Mouse (Mus musculus) urinary bladder, postnatal 4 days (tissue): ENCODE results near the gene Tiam2.
"Not testable (repeated sequence)": the region's sequence is repeated elsewhere in the genome, so short reads cannot be mapped to it uniquely, and the experiment has no call there.

ENCODE experiments used
- DNase-seq, 2 experiments: peaks; one replicate each; pipeline ENCODE4 v3.0.0; 2021 to 2022; ENCODE audit warnings: low spot score in 2 of 2

Gene Tiam2

DNA sequence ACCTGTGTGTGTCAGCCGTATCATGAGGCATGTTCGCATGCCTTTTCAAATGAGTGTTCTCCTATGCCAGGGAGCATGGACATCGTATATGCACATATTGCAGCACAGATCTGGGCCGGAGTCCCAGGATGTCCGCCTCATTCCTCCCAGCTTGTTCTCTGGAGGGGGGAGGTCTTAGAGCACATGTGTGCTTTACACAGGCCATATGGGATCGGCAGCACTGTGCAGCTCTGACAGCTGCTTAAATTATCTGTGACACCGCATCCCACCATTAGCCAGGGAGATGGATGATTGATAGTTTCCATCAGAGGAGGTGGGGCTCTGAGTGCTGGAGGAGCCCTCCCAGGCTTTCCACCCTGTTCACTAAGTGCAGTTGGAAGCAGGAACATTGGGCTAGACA, 12.4 kb downstream of the Tiam2 start:
- no peak for DNase-seq

DNA sequence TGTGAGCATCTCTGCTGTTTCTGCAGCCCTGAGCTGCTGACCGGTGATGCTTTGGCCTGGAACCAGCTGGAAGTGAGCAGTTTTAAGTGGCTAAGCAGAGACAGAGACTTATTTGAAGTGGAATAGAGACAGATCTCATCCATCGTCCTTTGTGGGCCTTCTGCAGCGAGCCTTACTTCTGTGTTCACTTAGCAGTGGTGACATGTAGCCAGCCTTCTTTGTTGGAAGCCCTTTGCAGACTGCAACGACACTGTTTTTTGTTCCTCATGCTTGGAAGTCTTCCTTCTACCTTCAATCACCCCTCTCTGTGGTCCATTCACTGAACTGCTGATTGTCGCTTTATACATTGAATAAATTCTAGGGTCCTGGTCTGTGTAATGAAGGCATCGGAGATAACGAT, 18.5 kb downstream of the Tiam2 start:
- DNase-seq: no peak

DNA sequence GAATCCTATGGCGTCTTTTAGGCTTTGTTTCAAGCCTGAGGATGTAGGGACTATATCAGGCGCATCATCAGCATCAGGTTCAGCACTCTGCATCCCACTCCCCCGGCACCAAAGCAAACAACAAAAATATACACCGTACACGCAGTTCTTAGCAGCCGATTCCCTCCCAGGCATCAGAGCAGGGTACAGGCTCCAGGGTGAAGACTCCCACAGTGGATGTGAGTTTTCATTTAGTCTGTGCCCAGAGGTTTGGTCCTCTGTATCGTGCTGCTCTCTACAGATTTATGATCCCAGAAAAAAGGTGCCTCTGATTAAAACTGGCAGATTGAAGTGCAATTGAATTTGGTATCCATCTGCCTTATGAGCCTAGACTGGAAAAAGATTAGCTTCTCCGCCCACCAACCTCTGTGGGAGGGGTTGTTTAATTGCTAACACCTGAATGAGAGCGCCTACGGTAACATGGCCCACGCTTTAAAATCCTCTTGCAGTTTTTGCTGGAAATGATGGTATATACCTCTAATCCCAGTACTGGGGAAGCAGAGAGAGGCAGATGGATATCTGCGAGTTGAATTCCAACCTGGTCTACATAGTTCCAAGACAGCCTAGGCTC, 19.0 kb downstream of the Tiam2 start:
- DNase-seq: no peak

DNA sequence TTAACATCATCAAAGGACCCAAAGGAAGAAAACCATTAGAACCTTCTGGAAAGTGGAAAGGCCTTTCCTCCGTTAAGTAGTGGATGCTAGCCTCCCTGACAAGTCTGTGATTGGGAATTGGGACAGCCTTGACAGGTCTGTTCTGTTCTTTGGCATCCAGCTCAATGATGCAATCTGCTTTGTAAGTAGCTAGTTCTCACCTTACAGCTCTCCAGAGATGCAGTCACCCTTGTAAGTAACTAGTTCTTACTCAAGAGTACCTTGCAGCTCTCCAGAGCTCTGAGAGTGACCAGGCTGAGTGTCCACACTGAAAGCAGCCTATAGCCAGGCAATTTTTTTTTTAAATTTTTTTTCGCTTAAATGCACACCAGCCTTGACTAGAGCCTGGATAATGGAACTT, 21.4 kb downstream of the Tiam2 start:
- DNase-seq: no peak

DNA sequence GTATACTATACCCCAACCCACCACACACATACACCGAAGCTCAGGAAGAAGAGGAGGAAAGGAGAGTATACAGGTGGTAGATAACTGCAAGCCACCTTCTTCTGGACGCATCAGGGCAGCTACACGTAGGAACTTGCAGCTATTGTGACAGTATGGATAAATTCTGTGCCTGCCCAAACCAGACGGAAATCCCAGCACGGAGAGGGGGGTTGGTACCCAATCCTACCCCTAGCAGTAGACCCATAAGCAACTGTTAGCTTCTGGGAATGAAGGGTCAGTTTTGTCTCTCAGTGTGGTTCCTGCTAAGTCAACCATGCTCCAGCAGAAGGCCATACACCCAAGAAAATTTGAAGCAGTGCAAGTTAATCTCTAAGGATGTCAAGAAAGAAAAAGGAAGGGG, 23.0 kb downstream of the Tiam2 start:
- DNase-seq: no peak

DNA sequence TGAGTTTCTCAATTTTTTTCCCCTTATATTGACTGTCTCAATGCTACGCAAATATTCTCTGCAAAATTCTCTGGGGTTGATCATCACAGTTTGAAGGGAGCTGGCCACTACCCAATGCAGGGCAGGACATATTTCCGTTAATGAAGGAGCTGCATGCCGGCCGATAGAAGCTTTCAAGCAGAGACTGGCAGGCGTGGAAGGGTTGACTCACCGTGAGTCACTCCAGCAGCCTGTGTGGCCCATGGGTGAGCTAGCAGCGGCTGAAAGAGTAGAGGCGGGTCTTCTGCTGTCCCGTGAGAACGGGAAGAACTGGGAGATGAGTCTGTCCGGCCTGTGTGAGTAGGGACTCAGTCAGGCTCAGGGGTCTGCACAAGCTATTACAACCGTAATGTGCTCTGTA, 23.6 kb downstream of the Tiam2 start:
- DNase-seq: no peak

DNA sequence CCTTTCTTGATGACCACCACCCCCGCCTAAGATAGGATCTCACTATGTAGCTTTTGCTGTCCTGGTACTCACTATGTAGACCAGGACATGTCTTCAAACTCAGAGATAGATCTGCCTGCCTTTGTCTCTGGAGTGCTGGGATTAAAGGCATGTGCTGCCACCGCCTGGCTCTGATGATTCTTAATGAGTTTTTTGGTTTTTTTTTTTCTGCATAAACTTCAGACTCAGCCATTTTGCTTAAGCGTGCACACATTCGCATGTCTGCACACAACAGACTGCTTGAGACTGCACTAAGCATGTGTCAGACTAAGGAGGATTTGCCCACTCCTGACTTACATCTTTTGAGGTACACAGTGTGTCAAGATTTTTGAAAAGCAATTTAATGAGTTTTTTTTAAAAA, 24.0 kb downstream of the Tiam2 start:
- no peak for DNase-seq

DNA sequence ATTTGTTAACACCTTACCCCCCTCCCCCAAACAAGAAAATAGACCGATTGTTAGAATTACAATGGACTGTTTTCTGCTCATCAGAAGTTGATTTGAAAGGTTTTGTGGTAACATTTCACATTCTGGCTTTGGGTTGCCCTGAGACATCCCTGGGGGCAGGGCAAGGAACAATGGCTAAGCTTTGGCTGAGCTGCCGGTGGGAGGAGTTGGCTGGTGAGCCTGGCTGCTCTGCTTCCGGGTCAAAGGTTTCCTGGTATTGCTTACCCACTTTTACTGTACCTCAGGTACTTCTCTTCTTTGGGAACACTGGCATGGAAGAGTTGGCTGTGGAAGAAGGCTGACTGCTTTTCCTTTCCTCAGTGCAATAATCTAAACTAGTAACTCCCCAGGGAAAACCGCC, 25.3 kb downstream of the Tiam2 start:
- DNase-seq: no peak

DNA sequence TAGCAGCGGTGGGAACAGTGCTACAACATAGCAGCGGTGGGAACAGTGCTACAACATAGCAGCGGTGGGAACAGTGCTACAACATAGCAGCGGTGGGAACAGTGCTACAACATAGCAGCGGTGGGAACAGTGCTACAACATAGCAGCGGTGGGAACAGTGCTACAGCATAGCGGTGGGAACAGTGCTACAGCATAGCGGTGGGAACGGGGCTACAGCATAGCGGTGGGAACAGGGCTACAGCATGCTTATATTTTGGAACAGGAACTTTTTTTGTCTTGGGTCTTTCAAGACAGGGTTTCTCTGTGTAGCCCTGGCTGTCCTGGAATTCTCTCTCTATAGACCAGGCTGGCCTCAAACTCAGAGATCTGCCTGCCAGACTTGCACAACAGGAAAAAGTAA, 26.8 kb downstream of the Tiam2 start:
- DNase-seq: not testable (repeated sequence)

DNA sequence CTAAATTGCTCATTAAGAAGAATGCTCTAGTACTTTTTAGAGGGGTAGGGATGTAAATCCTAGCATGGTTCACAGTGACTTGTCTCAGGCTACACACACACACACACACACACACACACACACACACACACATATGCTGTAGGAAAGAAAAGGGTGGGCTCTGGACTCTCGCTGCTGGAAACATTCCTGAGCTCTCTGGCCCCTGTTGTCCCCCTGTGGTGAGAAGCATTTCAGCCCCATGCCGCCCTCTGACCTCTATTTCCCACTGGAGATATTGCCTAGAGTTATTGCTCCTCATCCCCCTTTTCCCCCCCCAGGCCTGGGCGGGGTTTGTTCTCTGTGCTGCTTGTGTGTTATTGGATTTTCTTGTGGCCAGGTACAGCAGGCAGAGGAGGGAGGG, 28.5 kb downstream of the Tiam2 start:
- no peak for DNase-seq

DNA sequence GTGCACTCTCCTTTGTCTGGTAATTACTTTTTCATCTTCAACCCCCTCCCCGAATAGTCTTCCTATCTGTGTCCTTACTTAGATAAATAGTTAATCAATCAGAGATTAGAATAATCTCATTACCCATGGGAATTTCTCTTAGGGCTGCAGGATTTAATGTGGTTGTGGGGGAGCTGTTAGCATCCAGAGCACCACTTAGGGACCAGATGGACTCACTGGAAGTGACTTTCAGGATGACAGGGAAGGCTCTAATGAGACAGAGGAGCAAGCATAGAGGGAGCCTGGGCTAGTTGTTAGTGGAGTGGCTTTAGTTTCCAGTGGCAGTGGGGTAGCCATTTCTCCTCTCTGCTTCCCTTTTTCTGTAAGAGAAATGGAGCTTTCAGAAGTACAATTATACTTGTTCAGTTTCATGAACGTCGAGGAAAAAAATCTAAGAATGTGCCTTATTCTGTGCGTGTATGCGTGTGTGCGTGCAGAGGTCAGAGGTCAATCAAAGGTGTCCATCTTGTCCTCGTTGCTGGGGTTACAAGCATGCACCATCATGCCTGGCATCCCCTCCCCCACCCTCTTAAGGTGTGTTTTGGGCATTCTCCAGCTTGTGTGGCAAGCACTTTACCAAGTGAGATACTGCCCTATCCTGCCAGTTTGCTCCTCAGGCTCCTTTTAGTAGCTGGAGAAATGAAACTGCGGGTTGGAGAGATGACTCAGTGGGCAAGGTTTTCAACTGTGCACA, 30.4 kb downstream of the Tiam2 start:
- DNase-seq: no peak

DNA sequence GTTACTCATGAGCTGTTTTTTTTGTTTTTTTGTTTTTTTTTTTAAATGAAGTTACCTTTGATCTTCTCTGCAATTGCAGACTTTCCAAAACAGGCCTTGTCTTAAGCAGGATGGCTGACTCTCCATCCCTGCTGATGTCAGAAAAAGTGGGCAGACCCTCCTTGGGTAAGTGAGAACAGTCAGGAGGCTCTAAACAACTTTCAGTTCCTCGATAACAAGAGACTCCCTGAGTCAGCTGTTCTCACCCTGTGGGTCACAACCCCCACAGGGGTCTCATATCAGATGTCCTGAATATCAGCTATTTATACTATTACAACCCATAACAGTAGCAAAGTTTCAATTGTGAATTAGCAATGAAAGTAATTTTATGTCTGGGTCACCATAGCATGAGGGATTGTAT, 33.9 kb downstream of the Tiam2 start:
- no peak for DNase-seq

DNA sequence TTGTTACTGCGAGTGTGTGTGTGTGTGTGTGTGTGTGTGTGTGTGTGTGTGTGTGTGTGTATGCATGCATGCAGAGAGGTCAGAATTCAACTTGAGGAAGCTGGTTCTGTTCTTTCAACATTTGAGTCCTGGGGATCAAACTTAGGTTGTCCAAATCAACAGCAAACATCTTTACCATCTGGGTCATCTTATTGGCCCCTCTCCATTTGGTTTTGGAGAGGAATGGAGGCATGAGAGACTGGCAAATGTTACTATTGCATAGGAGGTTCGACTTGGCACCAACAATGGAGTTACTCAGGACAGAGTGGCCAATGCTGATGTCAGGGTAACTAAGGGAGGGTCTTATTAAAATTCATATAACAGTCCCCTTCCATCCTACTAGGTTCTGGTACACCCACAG, 35.4 kb downstream of the Tiam2 start:
- DNase-seq: no peak

DNA sequence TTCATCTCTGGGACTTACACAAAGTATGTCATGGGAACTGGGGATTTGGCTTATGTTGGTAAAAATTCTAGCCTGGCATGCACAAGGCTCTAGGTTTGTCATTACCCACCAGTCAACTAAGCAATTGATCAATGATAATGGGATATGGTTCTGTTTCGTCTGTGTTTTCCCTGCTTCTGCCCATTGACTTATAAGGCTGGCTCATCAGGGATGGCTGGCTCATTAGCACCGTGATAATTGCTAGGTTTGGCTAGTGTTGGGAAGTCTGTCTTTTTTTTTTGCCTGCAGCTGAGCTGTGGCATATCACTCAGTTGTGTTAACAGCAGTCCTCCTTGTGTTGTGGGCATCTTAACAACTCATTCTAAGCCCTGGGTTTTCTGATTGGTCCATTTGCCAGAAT, 36.8 kb downstream of the Tiam2 start:
- no peak for DNase-seq

DNA sequence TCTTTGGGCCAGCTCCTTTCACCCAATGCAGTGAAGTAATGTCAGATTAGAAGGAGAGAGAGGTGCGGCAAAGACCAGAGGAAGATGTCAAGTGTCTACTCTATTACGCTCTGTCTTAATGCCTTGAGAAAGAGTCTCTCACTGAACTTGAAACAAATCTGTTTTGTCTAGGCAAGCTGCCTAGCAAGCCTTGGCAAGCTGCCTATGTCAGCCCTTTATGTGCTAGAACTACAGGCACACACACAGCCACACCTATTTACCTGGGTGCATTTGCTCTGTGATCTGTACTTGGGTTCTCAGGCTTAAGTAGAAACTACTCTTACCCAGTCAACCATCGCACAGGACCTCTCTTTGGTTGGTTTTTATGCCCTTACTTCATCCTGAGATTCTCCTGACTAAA, 40.4 kb downstream of the Tiam2 start:
- DNase-seq: no peak

DNA sequence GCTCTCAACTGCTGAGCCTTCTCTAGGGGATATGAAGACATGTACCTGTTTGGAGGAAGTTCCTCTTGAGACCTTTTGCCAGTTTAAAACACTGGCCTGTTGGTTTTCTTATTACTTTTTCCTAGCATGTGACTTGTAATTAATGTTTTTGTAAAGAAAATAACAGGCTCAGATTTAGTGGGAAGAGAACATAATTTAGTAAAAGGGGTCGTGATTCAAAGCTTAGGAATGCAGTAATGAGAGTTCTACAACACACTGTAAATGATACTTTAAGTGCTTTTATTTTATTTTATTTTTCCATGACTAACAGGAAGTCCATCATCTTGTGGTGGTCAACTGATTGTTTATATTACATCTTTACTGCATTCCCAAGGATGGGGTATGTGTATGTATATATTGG, 42.0 kb downstream of the Tiam2 start:
- DNase-seq: no peak

DNA sequence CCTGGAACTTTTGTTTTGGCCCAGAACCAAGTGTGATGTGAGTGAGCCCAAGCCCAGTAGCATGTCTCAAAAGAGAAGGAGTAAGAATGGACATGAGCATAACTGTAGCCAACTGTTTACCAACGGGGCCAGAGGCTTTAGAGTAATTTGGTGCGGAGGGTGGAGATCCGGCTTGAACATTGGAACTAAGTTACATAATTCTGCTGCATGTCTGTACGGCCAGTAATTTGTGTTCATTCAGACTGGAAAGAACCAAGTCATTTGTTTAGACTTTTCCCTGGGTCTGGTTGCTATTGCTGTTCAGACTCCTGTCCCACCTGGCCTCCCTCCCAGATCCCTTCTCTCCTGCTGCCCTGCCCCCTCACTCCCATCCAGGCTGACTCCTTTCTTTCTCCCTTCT, 43.3 kb downstream of the Tiam2 start:
- no peak for DNase-seq

DNA sequence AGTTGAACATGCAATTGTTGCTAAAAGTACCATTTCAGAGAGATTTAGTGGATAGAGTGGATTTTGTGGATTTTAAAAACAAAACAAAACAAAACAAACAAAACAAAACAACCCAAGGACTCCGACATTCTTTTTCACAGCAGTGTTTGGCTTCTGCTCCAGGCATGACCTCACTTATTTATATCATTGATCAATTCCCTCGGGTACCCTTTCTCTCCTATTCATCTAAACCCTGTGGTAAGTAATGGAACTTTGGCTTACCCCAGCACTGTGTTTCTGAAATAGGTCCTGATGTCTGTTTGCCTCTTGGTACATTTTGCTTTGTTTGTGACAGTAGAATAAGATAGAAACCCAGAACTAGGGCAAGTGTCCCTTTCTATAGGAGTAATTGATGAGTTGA, 52.2 kb downstream of the Tiam2 start:
- DNase-seq: no peak

DNA sequence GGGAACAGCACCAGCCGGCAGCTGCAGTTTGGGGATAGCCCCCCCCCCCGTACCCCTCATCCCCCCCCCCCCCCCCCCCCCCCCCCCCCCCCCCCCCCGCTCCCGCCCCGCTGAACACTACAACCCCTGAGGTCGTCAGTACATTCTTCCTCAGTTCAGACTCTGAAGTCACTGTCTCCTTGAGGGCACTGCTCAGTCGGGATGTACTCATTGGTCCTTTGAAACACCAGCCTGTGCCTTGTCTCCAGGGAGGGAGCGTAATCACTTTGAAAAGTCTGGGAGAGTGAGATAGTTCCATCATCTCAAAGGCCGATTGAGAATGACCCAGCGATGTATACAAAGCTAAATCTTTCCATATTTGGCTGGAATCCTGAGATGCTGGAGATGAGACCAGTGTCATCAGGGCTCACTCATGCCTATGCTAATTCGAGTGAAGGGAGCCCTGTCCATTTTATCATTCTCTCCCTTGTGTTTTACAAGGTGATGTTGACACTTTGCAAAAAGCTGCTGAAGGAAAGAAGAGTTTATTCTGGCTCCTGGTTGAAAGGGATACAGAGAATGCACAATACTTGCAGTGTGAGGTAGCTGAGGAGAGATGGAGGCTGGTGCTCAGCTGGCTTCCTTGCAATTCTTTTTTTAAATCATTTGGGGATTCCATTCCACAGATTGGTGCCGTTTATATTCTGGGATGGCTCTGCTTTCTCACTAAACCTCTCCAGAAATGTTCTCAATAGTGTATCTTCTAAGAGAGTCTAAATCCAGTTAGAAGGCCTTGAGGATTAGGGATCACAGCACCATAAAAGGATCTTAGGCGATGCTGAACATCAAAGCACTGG, 53.6 kb downstream of the Tiam2 start:
- no peak for DNase-seq

DNA sequence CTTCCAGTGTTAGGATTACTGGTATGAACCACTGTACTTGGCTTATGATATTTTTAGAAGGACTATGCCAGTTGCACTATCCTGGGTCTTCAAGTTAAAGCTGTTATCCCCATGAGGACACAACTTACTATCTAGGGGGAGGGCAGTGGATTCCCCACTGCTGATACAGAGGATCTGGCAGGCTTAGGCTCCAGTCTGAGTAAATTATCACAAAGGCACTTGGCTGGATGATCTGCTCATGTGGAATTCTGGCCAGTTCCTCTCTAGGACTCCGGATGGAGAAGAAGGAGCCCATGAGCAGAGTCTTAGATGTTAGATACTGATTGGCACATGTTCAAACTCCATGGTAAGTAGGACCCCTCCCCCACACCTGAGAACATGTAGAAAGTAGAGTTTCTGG, 59.0 kb downstream of the Tiam2 start:
- DNase-seq: no peak

DNA sequence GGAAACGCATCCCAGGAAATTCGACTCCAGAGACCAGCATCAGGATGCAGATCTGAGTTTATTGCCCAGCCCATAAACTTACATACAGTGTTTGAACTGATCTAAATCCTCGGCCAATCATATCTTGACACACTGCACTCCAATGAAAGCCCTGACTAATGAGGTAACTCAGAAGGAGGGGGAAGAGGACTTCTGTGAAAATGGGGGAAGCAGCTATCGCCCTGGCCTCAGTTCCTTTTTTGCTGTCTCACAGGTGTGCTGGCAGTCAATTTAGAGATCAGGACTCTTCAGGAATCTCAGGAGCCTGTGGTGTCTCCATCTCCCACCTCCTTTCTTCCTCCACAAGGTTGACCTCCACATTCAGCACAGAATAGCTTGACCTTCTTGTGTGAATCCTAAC, 61.4 kb downstream of the Tiam2 start:
- DNase-seq: no peak

DNA sequence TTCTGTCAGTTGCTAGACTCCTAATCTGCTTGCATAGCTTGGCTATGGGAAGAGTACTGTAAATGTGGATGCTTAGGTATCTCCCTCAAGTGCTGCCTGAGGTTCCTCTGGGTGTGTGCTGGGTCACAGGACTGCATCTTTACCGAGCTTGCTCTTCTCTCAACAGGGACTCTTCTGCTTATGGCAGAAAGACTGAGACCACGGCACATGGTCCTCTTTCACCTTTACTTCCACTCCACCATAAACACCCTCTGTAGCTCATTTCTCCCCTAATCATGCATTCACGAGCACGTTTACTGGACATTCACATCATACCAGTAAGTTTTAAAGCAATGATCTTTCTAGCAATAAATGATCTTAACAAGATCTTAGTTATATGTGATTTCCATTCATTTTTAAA, 63.4 kb downstream of the Tiam2 start:
- no peak for DNase-seq

DNA sequence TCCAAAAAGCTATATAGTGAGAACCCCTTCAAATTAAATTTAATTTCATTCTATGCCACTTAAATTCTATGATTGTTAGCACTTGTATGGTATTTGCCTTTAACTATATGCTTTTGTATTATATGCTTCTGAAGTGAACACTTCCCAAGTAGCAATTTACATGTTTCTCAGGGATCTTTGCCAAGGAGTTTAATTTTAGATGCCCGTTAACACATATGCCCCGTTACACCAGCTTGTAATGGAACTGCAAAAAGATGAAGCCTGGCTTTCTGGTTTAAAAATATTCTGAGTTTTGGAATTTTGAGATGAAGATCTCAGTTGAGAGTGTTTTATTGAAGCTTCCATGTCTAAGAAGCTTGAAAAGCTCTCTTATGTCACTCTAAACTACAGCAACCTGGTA, 67.6 kb downstream of the Tiam2 start:
- DNase-seq: no peak
